Mouse (Mus musculus): ENCODE measurements around the gene Evx2.

Evx2 gene

GRCm38 (mm10) chr2:74680561-74681398 is 21.4 kb upstream of the Evx2 start:
- peak; percentile 40 for DNase-seq

DNA sequence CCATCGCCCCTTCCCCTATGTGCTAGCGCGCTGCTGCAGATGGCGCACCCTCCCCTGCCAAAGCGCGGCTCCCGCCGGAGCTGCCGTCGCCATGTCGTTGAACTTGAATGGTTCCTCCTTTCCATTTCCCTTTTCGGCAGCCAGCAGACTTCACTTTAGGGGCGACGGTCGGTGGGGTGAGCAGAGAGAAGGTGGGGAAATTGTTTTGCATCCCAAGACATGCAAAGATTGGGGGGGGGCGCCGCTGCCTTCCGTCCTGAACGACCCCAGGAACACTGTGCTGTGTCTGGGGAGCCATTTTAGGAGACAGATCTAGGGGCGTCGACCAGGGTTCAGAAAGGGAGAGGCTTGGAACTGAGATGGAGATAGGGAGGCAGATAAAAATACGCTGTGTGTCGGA is 20.6 kb upstream of the Evx2 start:
- DNase-seq = peak; percentile 24

GRCm38 (mm10) chr2:74679596-74679971 is 20.2 kb upstream of the Evx2 start:
- DNase-seq = peak; percentile 45

DNA sequence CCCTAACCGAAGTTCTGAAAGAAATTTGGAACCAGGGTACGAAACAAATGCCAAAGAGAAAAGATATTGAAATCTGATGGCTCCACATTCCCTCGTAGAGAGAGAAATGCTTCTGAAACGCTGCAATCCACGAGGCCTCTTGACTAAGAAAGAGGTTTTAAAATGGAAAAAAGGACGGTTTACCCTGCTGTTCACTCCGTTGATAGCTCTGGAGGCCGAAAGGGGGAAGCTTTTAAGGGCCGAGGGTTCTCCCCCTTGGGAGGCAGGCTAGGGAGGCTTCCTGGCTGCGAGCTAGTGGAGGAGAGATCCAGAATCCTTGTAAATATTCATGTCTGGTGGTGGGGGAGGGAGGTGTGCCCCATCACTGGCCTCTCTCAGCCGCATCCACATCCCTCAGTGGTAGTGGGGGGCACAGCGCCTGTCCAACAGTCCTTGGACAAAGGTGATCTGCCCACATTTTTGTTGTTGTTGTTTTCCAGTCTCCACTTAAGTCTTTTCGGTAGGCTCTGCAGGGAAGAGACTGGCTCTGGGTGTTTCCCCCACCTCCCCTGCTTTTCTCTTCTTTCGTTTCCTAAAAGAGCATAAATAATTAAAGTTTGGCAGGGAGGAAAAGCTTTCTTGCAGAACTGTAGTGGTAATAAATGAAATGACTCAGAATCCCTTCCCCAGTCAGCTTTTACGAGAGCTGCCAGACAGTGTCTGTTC is 19.7 kb upstream of the Evx2 start, which contains the start of gene Hoxd11:
TSS of gene Hoxd11 (plus strand) at position 667 of the 705 bp plus-strand sequence.
- DNase-seq = no peak

GRCm38 (mm10) chr2:74677106-74677505 is 17.7 kb upstream of the Evx2 start:
- DNase-seq = no peak

GRCm38 (mm10) chr2:74676376-74677052 is 17.2 kb upstream of the Evx2 start:
- no peak for DNase-seq

- DNase-seq = no peak
These were observed 16.4 kb upstream of the Evx2 start for GRCm38 (mm10) chr2:74675666-74676282.

DNA sequence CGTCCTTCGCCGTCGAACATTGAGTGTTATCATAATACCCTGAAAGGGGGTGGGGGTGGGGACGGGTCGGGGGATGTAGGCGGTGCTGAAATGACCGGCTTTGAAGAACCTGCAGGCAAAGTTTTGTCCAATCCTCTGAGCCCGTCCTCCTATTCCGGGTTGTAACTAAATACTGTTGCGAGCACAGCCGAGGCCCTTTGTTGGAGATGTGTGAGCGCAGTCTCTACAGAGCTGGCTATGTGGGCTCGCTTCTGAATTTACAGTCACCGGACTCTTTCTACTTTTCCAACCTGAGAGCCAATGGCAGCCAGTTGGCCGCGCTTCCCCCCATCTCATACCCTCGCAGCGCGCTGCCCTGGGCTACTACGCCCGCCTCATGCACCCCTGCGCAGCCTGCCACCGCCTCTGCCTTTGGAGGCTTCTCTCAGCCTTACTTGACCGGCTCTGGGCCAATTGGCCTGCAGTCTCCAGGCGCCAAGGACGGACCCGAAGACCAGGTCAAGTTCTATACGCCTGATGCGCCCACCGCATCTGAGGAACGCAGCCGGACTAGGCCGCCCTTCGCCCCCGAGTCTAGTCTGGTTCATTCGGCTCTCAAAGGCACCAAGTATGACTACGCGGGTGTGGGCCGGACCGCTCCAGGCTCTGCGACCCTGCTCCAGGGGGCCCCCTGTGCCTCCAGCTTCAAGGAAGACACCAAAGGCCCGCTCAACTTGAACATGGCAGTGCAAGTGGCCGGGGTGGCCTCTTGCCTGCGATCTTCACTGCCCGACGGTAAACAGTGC is 15.7 kb upstream of the Evx2 start, which contains the start of gene Hoxd12:
TSS of gene Hoxd12 (plus strand) at position 133 of the 785 bp plus-strand sequence.
- DNase-seq = no peak

DNA sequence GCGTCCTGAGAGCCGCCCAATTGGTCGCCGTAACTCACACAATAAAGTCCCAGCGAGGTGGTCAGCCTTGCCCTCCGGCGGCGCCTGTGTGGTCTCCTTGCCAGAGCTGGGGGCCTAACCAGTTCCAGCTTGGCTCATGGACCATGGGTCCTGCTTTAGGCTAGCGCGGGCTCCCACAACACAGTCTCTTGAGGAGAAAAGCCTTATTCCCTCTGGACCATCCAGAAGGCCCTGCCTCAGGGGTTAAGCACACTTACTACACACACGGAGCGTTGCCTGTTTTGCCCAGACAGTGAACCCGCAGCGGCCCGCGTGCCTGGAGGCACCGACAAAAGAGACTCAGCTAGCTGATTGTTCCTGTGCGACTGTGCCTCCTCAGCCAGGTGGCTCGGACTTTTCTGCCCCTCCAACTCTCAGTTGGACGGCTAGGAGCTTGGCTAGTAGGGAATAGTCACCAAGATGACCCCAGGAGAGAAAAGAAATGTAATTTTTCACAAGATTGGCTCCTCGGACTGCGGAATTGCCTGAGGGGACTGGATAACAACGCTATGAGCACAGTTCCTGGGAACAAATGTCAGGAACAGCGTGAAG is 14.6 kb upstream of the Evx2 start:
- DNase-seq = no peak

DNA sequence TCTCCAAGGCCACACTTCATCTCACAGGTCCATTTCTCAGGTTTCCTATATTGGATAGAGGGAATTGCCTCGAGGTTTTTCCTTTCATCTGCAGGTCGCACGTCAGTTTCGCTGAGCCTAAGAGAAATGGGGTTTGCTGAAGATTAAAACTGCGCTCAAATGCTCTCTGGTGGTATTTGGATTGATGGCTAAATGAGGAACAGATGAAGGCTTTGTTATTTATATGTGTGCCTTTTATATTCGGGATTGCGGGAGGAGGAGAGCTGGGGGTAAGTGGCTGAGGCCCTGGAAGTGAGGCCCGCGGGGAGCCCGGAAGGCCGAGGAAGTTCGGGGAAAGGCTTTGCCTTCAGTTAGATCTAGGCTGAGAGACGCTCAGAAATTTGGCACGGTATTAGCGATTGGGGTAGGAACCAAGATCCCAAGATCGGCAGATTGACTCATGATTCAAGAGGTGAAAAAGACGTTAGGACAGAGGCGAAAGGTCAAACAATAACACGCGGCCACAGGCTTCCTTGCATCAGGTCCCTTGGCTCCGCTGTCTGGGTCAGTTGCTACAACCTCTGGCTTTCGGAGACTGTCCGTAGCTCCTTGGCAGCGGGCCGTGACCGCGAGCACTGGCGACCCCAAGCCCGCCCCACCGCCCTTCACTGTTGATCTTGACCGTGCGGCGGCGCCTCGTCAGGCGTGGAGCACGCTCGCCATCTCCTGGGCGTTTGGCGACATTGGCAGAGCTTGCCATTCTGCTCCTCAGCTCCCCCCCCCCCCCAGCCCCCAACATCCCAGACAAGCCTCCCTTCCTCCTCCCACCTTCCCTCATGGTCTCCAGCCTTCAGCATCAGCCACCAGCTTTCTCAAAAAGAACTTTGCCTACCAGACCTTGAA is 13.4 kb upstream of the Evx2 start:
- DNase-seq = peak; percentile 79

DNA sequence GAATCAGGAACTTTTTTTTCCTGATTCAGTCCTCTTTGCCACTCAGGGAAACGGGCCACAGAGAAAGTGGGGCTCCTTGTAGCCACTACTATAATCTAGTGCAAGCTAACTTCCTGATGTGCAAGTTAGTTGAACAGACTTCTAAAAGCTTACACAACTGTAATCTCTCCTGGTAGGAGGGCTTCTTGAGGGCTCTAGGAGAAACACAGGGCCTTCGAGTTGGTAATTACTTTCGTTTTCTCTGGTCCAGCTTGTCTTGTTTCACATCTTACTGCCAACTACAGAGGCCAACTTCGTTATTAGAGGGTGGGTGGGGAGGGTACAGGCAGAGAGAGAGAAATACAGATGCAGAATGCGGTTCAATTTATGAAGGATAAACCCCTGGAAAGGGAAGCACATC is 12.5 kb upstream of the Evx2 start:
- DNase-seq = no peak

DNA sequence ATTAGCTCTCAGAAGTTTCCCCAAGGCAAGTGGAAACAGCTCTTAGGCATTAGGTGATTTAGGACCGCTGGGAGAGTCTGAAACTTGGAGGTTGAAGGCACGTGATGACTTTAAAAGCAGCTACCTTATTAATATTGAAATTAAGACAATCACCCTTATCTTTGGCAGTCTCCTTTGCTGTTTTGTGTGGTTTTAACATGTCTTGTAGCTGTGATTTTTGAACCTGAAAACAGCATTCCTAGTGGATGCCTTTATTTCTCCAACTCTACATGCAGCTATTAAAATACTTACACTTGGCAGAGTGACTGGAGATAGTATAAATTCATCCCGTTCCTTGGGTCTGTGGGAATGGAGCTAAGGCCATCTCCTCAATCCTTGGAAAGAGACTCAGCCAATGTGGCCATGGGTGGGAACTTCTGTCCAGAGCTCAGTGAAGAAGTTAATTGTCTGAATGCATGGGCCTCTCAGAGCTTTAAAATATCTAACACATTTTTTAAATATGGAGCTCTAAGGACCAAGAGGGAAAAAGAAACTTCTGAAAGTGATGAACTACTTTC is 11.4 kb upstream of the Evx2 start:
- DNase-seq = no peak

DNA sequence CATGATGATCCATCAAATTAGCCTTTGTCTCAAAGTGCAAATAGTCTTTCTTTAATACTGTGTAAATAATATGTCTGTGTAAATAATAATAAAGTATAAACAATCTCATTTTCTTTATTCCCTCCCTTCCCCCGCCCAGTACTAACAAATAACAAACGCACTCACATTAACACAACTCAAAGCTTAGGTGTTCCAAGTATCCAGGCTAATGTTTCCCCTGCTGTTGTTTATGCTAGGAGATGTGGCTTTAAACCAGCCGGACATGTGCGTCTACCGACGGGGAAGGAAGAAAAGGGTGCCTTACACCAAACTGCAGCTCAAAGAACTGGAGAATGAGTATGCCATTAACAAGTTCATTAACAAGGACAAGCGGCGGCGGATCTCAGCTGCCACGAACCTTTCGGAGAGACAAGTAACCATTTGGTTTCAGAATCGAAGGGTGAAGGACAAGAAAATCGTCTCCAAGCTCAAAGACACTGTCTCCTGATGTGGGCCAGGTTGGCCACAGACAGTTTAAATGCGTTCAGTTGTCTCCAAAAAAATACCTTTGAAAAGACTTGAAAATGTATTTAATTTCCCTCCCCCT is 10.4 kb upstream of the Evx2 start:
- no peak for DNase-seq

DNA sequence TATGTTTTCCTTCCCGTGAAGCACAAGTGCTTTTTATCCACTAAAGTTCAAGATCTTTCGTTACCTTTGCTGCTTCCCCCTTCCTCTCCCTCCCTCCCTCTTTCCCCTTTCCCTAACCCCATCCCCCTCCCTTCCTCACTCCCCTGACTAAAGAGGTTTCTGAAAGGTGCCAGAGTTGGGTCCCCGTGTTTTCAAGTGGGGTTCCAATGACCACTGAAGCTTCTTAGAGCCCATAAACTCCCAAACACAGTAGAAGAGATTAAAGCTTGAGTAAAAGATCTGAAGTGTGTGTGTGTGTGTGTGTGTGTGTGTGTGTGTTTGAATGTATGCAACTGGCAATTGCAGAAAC is 9.8 kb upstream of the Evx2 start:
- DNase-seq = no peak

- DNase-seq = peak; percentile 36
These were observed 9.2 kb upstream of the Evx2 start for GRCm38 (mm10) chr2:74668370-74669229.

- DNase-seq = no peak
These were observed 8.5 kb upstream of the Evx2 start, which contains the start of gene Hoxd13 for GRCm38 (mm10) chr2:74667842-74668357. TSS of gene Hoxd13 (plus strand) at chr2:74668310.

DNA sequence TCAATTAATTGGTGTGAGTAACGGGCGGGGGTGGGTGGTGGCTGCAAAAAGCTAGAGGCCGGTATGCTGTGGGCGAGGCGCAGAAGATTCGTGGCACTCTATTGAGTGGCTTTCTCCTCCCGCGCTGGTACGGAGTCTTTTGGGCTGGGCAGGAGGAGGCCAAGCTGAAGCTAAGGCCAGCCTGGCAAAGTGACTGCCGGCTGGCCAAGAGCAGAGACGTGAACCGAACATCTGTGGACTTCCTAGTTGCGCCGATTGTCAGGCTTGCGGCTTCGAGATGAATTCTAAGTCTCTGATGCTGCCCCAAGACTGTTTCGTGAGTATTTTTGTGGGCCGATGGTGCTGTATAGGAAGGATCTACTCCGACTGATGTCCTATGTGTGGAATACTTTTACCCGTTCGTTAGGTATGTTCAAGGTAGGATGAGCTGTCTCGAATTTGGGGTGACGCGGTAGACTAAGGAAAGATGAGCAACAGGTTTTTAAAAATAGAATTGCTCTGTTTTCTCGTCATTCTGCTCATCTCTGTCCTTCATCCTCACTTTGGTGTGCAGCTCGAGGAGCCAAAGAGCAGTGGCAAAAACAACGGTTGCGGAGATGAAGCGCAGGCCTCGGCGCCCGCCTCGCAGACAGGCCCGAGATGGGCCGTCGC is 8.0 kb upstream of the Evx2 start:
- no peak for DNase-seq

GRCm38 (mm10) chr2:74666411-74666810 is 7.1 kb upstream of the Evx2 start:
- no peak for DNase-seq

All from kidney, postnatal 14 days (tissue).